Mouse (Mus musculus): ENCODE results near the gene Sec31a. TPM values are rescaled to one million over a fixed set of nuclear protein-coding genes. Genes with fewer than 3 reads are reported as not detected.

Gene Sec31a
- total and polyA plus RNA-seq, 3 experiments, result 69.5 to 173 (median 132) TPM

- no peaks in the 10 kb centered on the region for H3K9me3 ChIP-seq (replicated peaks)
- TF ChIP-seq POLR2AphosphoS5 (IDR thresholded peaks at IDR 0.05; ENCODE audit: insufficient replicate concordance, low read depth, low read length), result no peak
- TF ChIP-seq GATA1 (IDR thresholded peaks at IDR 0.05; ENCODE audit: borderline replicate concordance, low read length), result no peak
- TF ChIP-seq GATA2 (IDR thresholded peaks at IDR 0.05; ENCODE audit: borderline replicate concordance, low read depth, low read length), result no peak
- no peak for TF ChIP-seq TAL1 (conservative IDR thresholded peaks at IDR 0.05; ENCODE audit: low read depth, low read length)
- no peak for TF ChIP-seq CTCF (IDR thresholded peaks at IDR 0.05; ENCODE audit: low read depth, low read length)
- DNase-seq (ENCODE audit: low spot score), result no peak
- ATAC-seq (ENCODE audit: extremely low read depth, insufficient number of reproducible peaks, low FRiP score, poor library complexity, severe bottlenecking), result no peak
- H3K36me3 ChIP-seq (replicated peaks), result no peaks in the 10 kb centered on the region
- no peaks in the 10 kb centered on the region for H3K27me3 ChIP-seq (ENCODE audit: insufficient read depth, low read length)
- H3K4me3 ChIP-seq (ENCODE audit: low read depth, low read length), result no peak overlapping the region
- no peaks in the 10 kb centered on the region for H3K4me1 ChIP-seq (ENCODE audit: insufficient read depth, low read depth, low read length)
Measured at GRCm38 (mm10) chr5:100331636-100332035, 84.4 kb downstream of the Sec31a start.

GRCm38 (mm10) chr5:100322081-100322480 lies 94.0 kb downstream of the Sec31a start:
- TF ChIP-seq GATA1 (IDR thresholded peaks at IDR 0.05; ENCODE audit: borderline replicate concordance, low read length) (no peak), GATA2 (IDR thresholded peaks at IDR 0.05; ENCODE audit: borderline replicate concordance, low read depth, low read length) (no peak), CTCF (IDR thresholded peaks at IDR 0.05; ENCODE audit: low read depth, low read length) (peak; percentile 92), POLR2AphosphoS5 (IDR thresholded peaks at IDR 0.05; ENCODE audit: insufficient replicate concordance, low read depth, low read length) (no peak)
- no peaks in the 10 kb centered on the region for H3K4me1 ChIP-seq (ENCODE audit: insufficient read depth, low read depth, low read length)
- no peaks in the 10 kb centered on the region for H3K36me3 ChIP-seq (replicated peaks)
- DNase-seq (ENCODE audit: low spot score) (peak; percentile 40), ATAC-seq (ENCODE audit: extremely low read depth, insufficient number of reproducible peaks, low FRiP score, poor library complexity, severe bottlenecking) (peak; percentile 49; the same call in 1 of the 2 replicates)
- H3K9me3 ChIP-seq (replicated peaks), result peaks cover 6% of the 10 kb centered on the region; the same call in 1 of the 2 replicates
- no peak overlapping the region for H3K4me3 ChIP-seq (ENCODE audit: low read depth, low read length)
- no peaks in the 10 kb centered on the region for H3K27me3 ChIP-seq (ENCODE audit: insufficient read depth, low read length)

- DNase-seq (ENCODE audit: low spot score) (no peak), ATAC-seq (ENCODE audit: extremely low read depth, insufficient number of reproducible peaks, low FRiP score, poor library complexity, severe bottlenecking) (no peak)
- Histone ChIP-seq H3K4me3 (ENCODE audit: low read depth, low read length) (no peak overlapping the region), H3K36me3 (replicated peaks) (no peaks in the 10 kb centered on the region), H3K27me3 (ENCODE audit: insufficient read depth, low read length) (peaks cover 3% of the 10 kb centered on the region; the same call in 1 of the 2 replicates), H3K9me3 (replicated peaks) (no peaks in the 10 kb centered on the region; the same call in 1 of the 2 replicates), H3K4me1 (ENCODE audit: insufficient read depth, low read depth, low read length) (no peaks in the 10 kb centered on the region)
- TF ChIP-seq GATA2 (IDR thresholded peaks at IDR 0.05; ENCODE audit: borderline replicate concordance, low read depth, low read length), result no peak
- TF ChIP-seq GATA1 (IDR thresholded peaks at IDR 0.05; ENCODE audit: borderline replicate concordance, low read length), result no peak
- no peak for TF ChIP-seq CTCF (IDR thresholded peaks at IDR 0.05; ENCODE audit: low read depth, low read length)
- no peak for TF ChIP-seq POLR2AphosphoS5 (IDR thresholded peaks at IDR 0.05; ENCODE audit: insufficient replicate concordance, low read depth, low read length)
- TF ChIP-seq TAL1 (conservative IDR thresholded peaks at IDR 0.05; ENCODE audit: low read depth, low read length), result no peak
Measured at GRCm38 (mm10) chr5:100317842-100318241, 98.2 kb downstream of the Sec31a start.

- Histone ChIP-seq H3K27me3 (ENCODE audit: insufficient read depth, low read length) (peaks cover 3% of the 10 kb centered on the region; the same call in 1 of the 2 replicates), H3K4me3 (ENCODE audit: low read depth, low read length) (no peak overlapping the region), H3K36me3 (replicated peaks) (no peaks in the 10 kb centered on the region), H3K4me1 (ENCODE audit: insufficient read depth, low read depth, low read length) (no peaks in the 10 kb centered on the region), H3K9me3 (replicated peaks) (no peaks in the 10 kb centered on the region; the same call in 1 of the 2 replicates)
- no peak for TF ChIP-seq POLR2AphosphoS5 (IDR thresholded peaks at IDR 0.05; ENCODE audit: insufficient replicate concordance, low read depth, low read length)
- TF ChIP-seq TAL1 (conservative IDR thresholded peaks at IDR 0.05; ENCODE audit: low read depth, low read length), result no peak
- no peak for TF ChIP-seq CTCF (IDR thresholded peaks at IDR 0.05; ENCODE audit: low read depth, low read length)
- TF ChIP-seq GATA2 (IDR thresholded peaks at IDR 0.05; ENCODE audit: borderline replicate concordance, low read depth, low read length), result no peak
- TF ChIP-seq GATA1 (IDR thresholded peaks at IDR 0.05; ENCODE audit: borderline replicate concordance, low read length), result no peak
- DNase-seq (ENCODE audit: low spot score), result no peak
- ATAC-seq (ENCODE audit: extremely low read depth, insufficient number of reproducible peaks, low FRiP score, poor library complexity, severe bottlenecking), result no peak
Measured at GRCm38 (mm10) chr5:100317010-100317409, 99.0 kb downstream of the Sec31a start.

- DNase-seq (ENCODE audit: low spot score), result no peak
- Histone ChIP-seq H3K36me3 (replicated peaks) (no peaks in the 10 kb centered on the region), H3K27me3 (ENCODE audit: insufficient read depth, low read length) (peaks cover 3% of the 10 kb centered on the region; the same call in 1 of the 2 replicates), H3K9me3 (replicated peaks) (no peaks in the 10 kb centered on the region; the same call in 1 of the 2 replicates), H3K4me3 (ENCODE audit: low read depth, low read length) (no peak overlapping the region), H3K4me1 (ENCODE audit: insufficient read depth, low read depth, low read length) (no peaks in the 10 kb centered on the region)
- TF ChIP-seq GATA1 (IDR thresholded peaks at IDR 0.05; ENCODE audit: borderline replicate concordance, low read length), result no peak
- TF ChIP-seq TAL1 (conservative IDR thresholded peaks at IDR 0.05; ENCODE audit: low read depth, low read length), result no peak
- no peak for TF ChIP-seq GATA2 (IDR thresholded peaks at IDR 0.05; ENCODE audit: borderline replicate concordance, low read depth, low read length)
- no peak for TF ChIP-seq POLR2AphosphoS5 (IDR thresholded peaks at IDR 0.05; ENCODE audit: insufficient replicate concordance, low read depth, low read length)
- ATAC-seq (ENCODE audit: extremely low read depth, insufficient number of reproducible peaks, low FRiP score, poor library complexity, severe bottlenecking), result no peak
Measured at GRCm38 (mm10) chr5:100315646-100316045, 100.4 kb downstream of the Sec31a start.

GRCm38 (mm10) chr5:100312391-100312790 lies 103.6 kb downstream of the Sec31a start:
- Histone ChIP-seq H3K4me1 (ENCODE audit: insufficient read depth, low read depth, low read length) (no peaks in the 10 kb centered on the region), H3K4me3 (ENCODE audit: low read depth, low read length) (no peak overlapping the region), H3K36me3 (replicated peaks) (no peaks in the 10 kb centered on the region), H3K27me3 (ENCODE audit: insufficient read depth, low read length) (peaks cover 3% of the 10 kb centered on the region; the same call in 1 of the 2 replicates), H3K9me3 (replicated peaks) (no peaks in the 10 kb centered on the region; the same call in 1 of the 2 replicates)
- ATAC-seq (ENCODE audit: extremely low read depth, insufficient number of reproducible peaks, low FRiP score, poor library complexity, severe bottlenecking), result no peak
- no peak for TF ChIP-seq TAL1 (conservative IDR thresholded peaks at IDR 0.05; ENCODE audit: low read depth, low read length)
- TF ChIP-seq CTCF (IDR thresholded peaks at IDR 0.05; ENCODE audit: low read depth, low read length), result no peak
- no peak for TF ChIP-seq POLR2AphosphoS5 (IDR thresholded peaks at IDR 0.05; ENCODE audit: insufficient replicate concordance, low read depth, low read length)
- no peak for TF ChIP-seq GATA2 (IDR thresholded peaks at IDR 0.05; ENCODE audit: borderline replicate concordance, low read depth, low read length)
- TF ChIP-seq GATA1 (IDR thresholded peaks at IDR 0.05; ENCODE audit: borderline replicate concordance, low read length), result no peak
- no peak for DNase-seq (ENCODE audit: low spot score)

Other genes starting within 250 kb of the Sec31a start
- 75.2 and 76.0 TPM in 2 replicates for gene Lin54, start 84.4 kb upstream of the Sec31a start, total RNA-seq (2014; fragmentation: Nextera tagmentation)
- gene Lin54, start 84.4 kb upstream of the Sec31a start, total RNA-seq (2017), result 79.3 and 80.4 TPM in 2 replicates
- 2.2 and 2.7 TPM in 2 replicates for gene Lin54, start 84.4 kb upstream of the Sec31a start, polyA plus RNA-seq (2012)
- gene Cops4, start 102.1 kb upstream of the Sec31a start, total RNA-seq (2014; fragmentation: Nextera tagmentation), result 76.7 and 84.4 TPM in 2 replicates
- gene Cops4, start 102.1 kb upstream of the Sec31a start, total RNA-seq (2017), result 120 and 129 TPM in 2 replicates
- gene Cops4, start 102.1 kb upstream of the Sec31a start, polyA plus RNA-seq (2012), result 4.9 and 11.9 TPM in 2 replicates
- gene Plac8, start 156.0 kb upstream of the Sec31a start, total RNA-seq (2014; fragmentation: Nextera tagmentation), result 3.6 and 8.9 TPM in 2 replicates
- 2.7 and 5.9 TPM in 2 replicates for gene Plac8, start 156.0 kb upstream of the Sec31a start, total RNA-seq (2017)
- 0.36 and 0.56 TPM in 2 replicates for gene Plac8, start 156.0 kb upstream of the Sec31a start, polyA plus RNA-seq (2012)